Mouse (Mus musculus) spleen, adult 2 months (tissue): Measurements from ENCODE around the gene A930002H24Rik. TPM values are rescaled to one million over a fixed set of nuclear protein-coding genes. Genes with fewer than 3 reads are reported as not detected.

Experiments
- DNase-seq, 2 experiments: peaks; one replicate each; pipeline versions ENCODE4 v3.0.0 to v3.0.0-alpha.2; 2012 to 2021; ENCODE audit warnings: low spot score in 2 of 2, low read depth in 1 of 2
- H3K27ac ChIP-seq: fragments of 200-500 bp; 2 replicates; pipeline ENCODE4 v1.5.1; 2012; ENCODE audit warnings: low read length, inconsistent platforms; ENCODE audit not compliant: insufficient read depth
- H3K27me3 ChIP-seq: fragments of 200-500 bp; 2 replicates; pipeline ENCODE4 v1.6.1; 2012; ENCODE audit warnings: mild to moderate bottlenecking, moderate library complexity, low read length, inconsistent platforms; ENCODE audit not compliant: control insufficient read depth, insufficient read depth
- H3K36me3 ChIP-seq: fragments of 200-500 bp; 2 replicates; pipeline ENCODE4 v1.6.1; 2012; ENCODE audit warnings: mild to moderate bottlenecking, low read length, inconsistent platforms; ENCODE audit not compliant: control insufficient read depth, insufficient read depth
- H3K4me1 ChIP-seq: fragments of 200-500 bp; 2 replicates; pipeline ENCODE4 v1.6.1; 2011; ENCODE audit warnings: inconsistent platforms; ENCODE audit not compliant: control insufficient read depth, insufficient read depth, insufficient read length
- H3K4me3 ChIP-seq: fragments of 200-500 bp; 2 replicates; pipeline ENCODE4 v1.5.1; 2011; ENCODE audit warnings: mild to moderate bottlenecking, inconsistent platforms; ENCODE audit not compliant: insufficient read depth, insufficient read length; ENCODE audit errors: extremely low read depth
- CTCF ChIP-seq: fragments of 200-500 bp; IDR thresholded peaks from 2 replicates; pipeline ENCODE4 v1.5.1; 2011; ENCODE audit warnings: mild to moderate bottlenecking, inconsistent platforms; ENCODE audit not compliant: insufficient read depth, insufficient read length, insufficient replicate concordance; ENCODE audit errors: extremely low read depth
- POLR2A ChIP-seq: fragments of 200-500 bp; IDR thresholded peaks from 2 replicates; pipeline ENCODE4 v1.6.1; 2011; ENCODE audit warnings: low read depth, low read length, inconsistent platforms
- WGBS: fragments of 180-500 bp; shearing (Covaris S2); methylation state at CpG from one replicate; pipeline ENCODE4 v1.1.7; 2018; 5-methylcytosine and 5-hydroxymethylcytosine counted together
- polyA plus RNA-seq: library from polyadenylated mRNA; depleted of rRNA; stranded (reverse); fragments of >200 nt; gene quantifications from 2 replicates; pipeline ENCODE4 v1.2.3, GENCODE M21; 2012; rRNA removed

Gene A930002H24Rik
- polyA plus RNA-seq: 0.43 and 0.82 TPM in 2 replicates

- peak; percentile 54 to 88 for DNase-seq
- H3K36me3 ChIP-seq: no peaks in the 10 kb centered on the region
- no peak for TF ChIP-seq POLR2A
- TF ChIP-seq CTCF: no peak
- under 1% methylated on average over 55 of the region's 55 CpGs for WGBS
- peaks cover 13% of the 10 kb centered on the region for H3K27me3 ChIP-seq
- H3K27ac ChIP-seq: peak within 1 kb of the TSS; percentile 18; the same call in 1 of the 2 replicates
- peaks cover 8% of the 10 kb centered on the region for H3K4me1 ChIP-seq
- peak within 1 kb of the TSS; percentile 57 for H3K4me3 ChIP-seq
These were observed at the start of gene A930002H24Rik for GRCm38 (mm10) chr17:63863647-63864149. A930002H24Rik (minus strand) TSS chr17:63863791.

GRCm38 (mm10) chr17:63909297-63909696, 45.7 kb upstream of the A930002H24Rik start:
- 96% methylated on average over 4 of the region's 4 CpGs for WGBS
- no peak overlapping the region for H3K27ac ChIP-seq
- H3K36me3 ChIP-seq: no peaks in the 10 kb centered on the region
- no peak for DNase-seq
- TF ChIP-seq CTCF (no peak), POLR2A (no peak)
- H3K27me3 ChIP-seq: no peaks in the 10 kb centered on the region
- H3K4me3 ChIP-seq: no peak overlapping the region
- H3K4me1 ChIP-seq: no peaks in the 10 kb centered on the region

- H3K4me1 ChIP-seq: no peaks in the 10 kb centered on the region
- no peak overlapping the region for H3K27ac ChIP-seq
- no peak for TF ChIP-seq POLR2A
- TF ChIP-seq CTCF: no peak
- 46% methylated on average over 7 of the region's 7 CpGs for WGBS
- H3K4me3 ChIP-seq: no peak overlapping the region
- H3K27me3 ChIP-seq: no peaks in the 10 kb centered on the region
- no peaks in the 10 kb centered on the region for H3K36me3 ChIP-seq
- no peak for DNase-seq
These were observed 33.5 kb upstream of the A930002H24Rik start for GRCm38 (mm10) chr17:63897050-63897449.

GRCm38 (mm10) chr17:63895829-63896228, 32.2 kb upstream of the A930002H24Rik start:
- Histone ChIP-seq H3K27me3 (no peaks in the 10 kb centered on the region), H3K4me3 (no peak overlapping the region), H3K36me3 (no peaks in the 10 kb centered on the region), H3K27ac (no peak overlapping the region), H3K4me1 (no peaks in the 10 kb centered on the region)
- TF ChIP-seq CTCF (no peak), POLR2A (no peak)
- no peak for DNase-seq
- WGBS: 76% methylated on average over 3 of the region's 3 CpGs

DNA sequence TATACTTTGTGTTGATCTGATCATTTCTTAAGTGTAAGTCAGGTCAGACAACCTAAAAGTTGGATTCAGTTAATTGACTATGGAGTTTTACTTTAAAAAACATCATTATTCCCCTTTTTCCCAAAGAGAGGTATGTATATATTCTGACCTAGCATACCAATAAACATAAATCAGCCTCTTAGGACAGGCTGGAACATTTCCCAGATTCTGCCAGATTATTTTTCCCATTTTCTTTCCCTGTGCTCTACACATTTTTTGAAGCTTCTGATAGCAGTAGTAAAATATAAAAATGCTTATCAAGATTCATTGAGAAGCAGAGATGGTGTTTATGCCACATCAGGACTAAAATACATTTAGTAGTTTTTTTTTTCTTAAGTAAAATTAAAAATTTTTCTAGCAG, 27.0 kb upstream of the A930002H24Rik start:
- Histone ChIP-seq H3K4me3 (no peak overlapping the region), H3K27ac (no peak overlapping the region), H3K4me1 (no peaks in the 10 kb centered on the region), H3K36me3 (no peaks in the 10 kb centered on the region), H3K27me3 (no peaks in the 10 kb centered on the region)
- TF ChIP-seq POLR2A (no peak), CTCF (no peak)
- no peak for DNase-seq

DNA sequence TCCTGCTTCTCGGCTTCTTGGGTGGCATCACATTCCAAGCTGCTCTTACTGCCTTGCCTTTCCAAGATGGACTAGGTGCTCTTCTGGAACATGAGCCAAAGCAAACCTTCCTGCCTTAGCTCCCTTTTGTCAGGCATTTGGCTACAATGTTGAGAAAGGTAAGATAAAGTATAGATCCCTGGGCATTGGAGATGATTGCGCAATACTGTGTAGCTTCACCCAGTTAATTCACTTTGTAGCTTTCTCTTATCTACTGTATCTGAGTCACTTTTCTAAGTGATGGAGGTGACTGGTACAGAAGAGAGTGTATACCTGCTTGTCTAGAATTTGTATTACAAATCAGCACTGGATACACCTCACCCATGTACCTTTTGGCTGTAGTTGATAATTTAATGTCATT, 23.4 kb upstream of the A930002H24Rik start:
- no peak for DNase-seq
- no peak overlapping the region for H3K27ac ChIP-seq
- no peak overlapping the region for H3K4me3 ChIP-seq
- H3K36me3 ChIP-seq: no peaks in the 10 kb centered on the region
- no peaks in the 10 kb centered on the region for H3K4me1 ChIP-seq
- TF ChIP-seq CTCF (no peak), POLR2A (no peak)
- WGBS: 92% methylated on average over 2 of the region's 2 CpGs
- no peaks in the 10 kb centered on the region for H3K27me3 ChIP-seq

- DNase-seq: no peak
- WGBS: 90% methylated on average over 4 of the region's 4 CpGs
- no peak overlapping the region for H3K27ac ChIP-seq
These were observed 16.4 kb upstream of the A930002H24Rik start for GRCm38 (mm10) chr17:63880009-63880408.

More at GRCm38 (mm10) chr17:63880009-63880408, 16.4 kb upstream of the A930002H24Rik start:
- H3K4me3 ChIP-seq: no peak overlapping the region
- no peaks in the 10 kb centered on the region for H3K36me3 ChIP-seq
- no peaks in the 10 kb centered on the region for H3K27me3 ChIP-seq
- TF ChIP-seq CTCF: no peak
- no peak for TF ChIP-seq POLR2A
- no peaks in the 10 kb centered on the region for H3K4me1 ChIP-seq
